Mouse (Mus musculus) erythroblast, embryonic 14.5 days (primary cell): Measurements from ENCODE around the gene Tcirg1. TPM values are rescaled to one million over a fixed set of nuclear protein-coding genes. Genes with fewer than 3 reads are reported as not detected.

Source experiments
- H3K27me3 ChIP-seq: 2 replicates; pipeline ENCODE4 v1.6.1; 2012; ENCODE audit warnings: inconsistent platforms; ENCODE audit not compliant: control insufficient read depth
- H3K36me3 ChIP-seq: 2 replicates; pipeline ENCODE4 v1.6.1; 2012; ENCODE audit warnings: mild to moderate bottlenecking, inconsistent platforms; ENCODE audit not compliant: control insufficient read depth
- H3K4me1 ChIP-seq: 2 replicates; pipeline ENCODE4 v1.6.1; 2012; ENCODE audit warnings: inconsistent platforms; ENCODE audit not compliant: control insufficient read depth
- H3K4me3 ChIP-seq: replicated peaks from 2 replicates; pipeline ENCODE3; 2012; ENCODE audit warnings: moderate library complexity, mild to moderate bottlenecking, inconsistent platforms
- H3K9me3 ChIP-seq: 2 replicates; pipeline ENCODE4 v1.6.1; 2012; ENCODE audit warnings: low read length, inconsistent platforms, mixed read lengths; ENCODE audit not compliant: control insufficient read depth
- GATA1 ChIP-seq: IDR thresholded peaks from 2 replicates; pipeline ENCODE4 v1.6.1; 2012; ENCODE audit warnings: low read length, inconsistent platforms, mixed read lengths
- TAL1 ChIP-seq: IDR thresholded peaks from 3 replicates; pipeline ENCODE4 v1.6.1; 2012; ENCODE audit warnings: low read length, inconsistent platforms, mixed read lengths
- polyA plus RNA-seq: library from polyadenylated mRNA; stranded (reverse); fragments of >175 nt; gene quantifications from 2 replicates; pipeline ENCODE4 v1.2.3, GENCODE M21; 2012

The Tcirg1 gene
- polyA plus RNA-seq, 1 experiment, result 1.2 TPM

DNA sequence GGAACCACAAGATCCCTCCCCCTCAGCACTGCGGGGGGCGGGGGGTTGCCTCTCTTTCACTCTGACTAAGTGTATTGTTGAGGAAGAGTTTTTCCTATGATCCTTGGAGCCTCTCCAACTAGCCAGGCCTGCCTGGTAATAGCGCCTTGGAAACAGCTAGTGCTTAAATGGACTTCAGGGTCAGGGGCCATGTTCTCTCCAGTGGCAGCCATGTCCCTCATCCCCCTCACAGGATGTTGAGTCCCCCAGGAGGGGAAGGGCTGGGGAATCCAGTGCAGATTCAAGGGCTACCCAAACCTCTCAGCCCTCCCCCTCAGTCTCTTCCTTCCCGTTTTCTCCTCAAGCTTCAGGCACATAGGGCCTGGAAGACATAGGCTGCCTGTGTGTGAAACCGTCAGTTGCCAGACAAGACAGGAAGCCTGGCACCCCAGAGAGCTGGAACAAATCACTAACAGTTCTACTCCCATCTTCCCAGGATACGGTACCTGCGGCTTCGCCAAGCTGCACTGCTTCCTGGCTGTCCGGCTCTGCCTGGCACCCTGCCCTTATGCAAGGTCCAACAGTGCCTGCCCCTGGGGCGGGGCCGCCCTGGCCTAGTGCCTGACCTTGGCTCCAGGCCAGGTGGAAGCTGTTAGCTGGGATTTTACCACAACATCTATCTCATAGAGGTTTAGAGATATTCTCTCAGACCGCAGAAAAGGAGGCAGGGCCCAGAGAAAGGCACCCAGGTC lies 22.4 kb upstream of the Tcirg1 start, which contains the start of gene Aldh3b1:
Gene Aldh3b1, minus strand, starts transcription at position 598 of the 731 bp plus-strand sequence.
- no peak within 1 kb of the TSS for H3K4me3 ChIP-seq
- no peak for TF ChIP-seq GATA1
- TF ChIP-seq TAL1, result no peak
- H3K27me3 ChIP-seq, result peaks cover 6% of the 10 kb centered on the region
- H3K9me3 ChIP-seq, result no peaks in the 10 kb centered on the region
- peaks cover 12% of the 10 kb centered on the region for H3K4me1 ChIP-seq
- H3K36me3 ChIP-seq, result no peaks in the 10 kb centered on the region

DNA sequence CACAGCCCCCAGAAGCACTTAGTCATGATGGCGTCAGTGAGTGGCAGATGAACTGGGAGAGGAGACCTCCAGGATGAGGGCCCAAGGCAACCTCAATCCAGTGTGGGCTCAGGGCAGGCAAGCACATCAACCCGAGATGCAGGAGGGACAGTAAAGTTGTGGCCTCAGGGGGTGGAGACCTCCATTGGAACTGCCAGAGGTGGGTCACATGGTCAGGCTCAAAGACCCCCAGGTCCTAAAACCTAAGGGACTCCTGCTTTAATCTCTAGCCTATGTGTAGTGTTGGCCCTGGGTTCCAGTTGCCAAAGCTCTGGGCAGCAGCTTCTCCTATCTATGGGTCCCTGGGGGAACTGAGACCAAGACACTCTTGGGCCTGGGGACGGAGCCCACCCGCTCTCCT lies 21.8 kb upstream of the Tcirg1 start:
- no peak for TF ChIP-seq GATA1
- TF ChIP-seq TAL1, result no peak
- Histone ChIP-seq H3K4me3 (no peak overlapping the region), H3K36me3 (no peaks in the 10 kb centered on the region), H3K27me3 (peaks cover 1% of the 10 kb centered on the region), H3K9me3 (no peaks in the 10 kb centered on the region), H3K4me1 (peaks cover 12% of the 10 kb centered on the region)

DNA sequence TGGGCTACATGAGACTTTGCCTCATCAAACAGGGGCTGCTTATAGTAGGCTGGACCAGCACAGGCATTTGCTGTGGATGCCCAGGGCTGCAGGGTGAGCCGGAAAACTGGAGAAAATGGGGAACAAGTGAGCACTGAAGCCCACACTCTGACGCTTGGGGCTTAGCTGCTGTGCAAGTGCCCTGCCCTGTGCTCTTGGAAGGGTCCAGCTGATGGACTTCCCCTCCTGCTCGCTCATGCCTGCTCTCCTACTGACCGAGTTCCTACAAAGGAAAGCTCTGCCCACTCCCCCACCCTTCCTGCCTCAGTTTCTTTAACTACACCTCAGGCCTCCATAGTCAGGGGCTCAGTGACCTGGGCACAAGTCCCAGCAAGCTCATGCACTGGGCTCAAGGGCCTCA lies 21.1 kb upstream of the Tcirg1 start:
- Histone ChIP-seq H3K4me1 (peaks cover 12% of the 10 kb centered on the region), H3K36me3 (no peaks in the 10 kb centered on the region), H3K27me3 (no peaks in the 10 kb centered on the region; the same call in 1 of the 2 replicates), H3K4me3 (no peak overlapping the region), H3K9me3 (no peaks in the 10 kb centered on the region)
- TF ChIP-seq TAL1 (no peak), GATA1 (no peak)

DNA sequence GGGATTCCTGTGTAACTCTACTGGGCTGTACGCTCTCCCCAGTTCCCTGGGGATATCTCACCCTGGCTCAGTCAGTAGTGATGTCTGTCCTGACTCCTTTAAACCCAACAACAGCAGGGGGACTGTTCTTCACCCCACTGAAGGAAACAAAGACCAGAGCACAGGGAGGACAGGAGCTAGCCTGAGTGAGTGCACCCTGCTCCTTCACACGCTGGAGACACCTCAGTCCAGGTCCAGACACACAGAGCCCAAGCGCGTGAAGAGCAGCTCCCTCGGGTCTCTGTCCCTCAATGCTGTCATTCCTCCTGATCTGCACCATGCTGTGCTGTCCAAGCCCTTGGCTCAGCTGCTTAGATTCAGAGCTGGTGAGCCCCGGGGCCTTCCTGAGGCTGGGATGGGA lies 19.8 kb upstream of the Tcirg1 start:
- H3K27me3 ChIP-seq, result no peaks in the 10 kb centered on the region; the same call in 1 of the 2 replicates
- no peaks in the 10 kb centered on the region for H3K9me3 ChIP-seq
- TF ChIP-seq GATA1, result no peak
- TF ChIP-seq TAL1, result no peak
- peaks cover 12% of the 10 kb centered on the region for H3K4me1 ChIP-seq
- H3K36me3 ChIP-seq, result no peaks in the 10 kb centered on the region
- no peak overlapping the region for H3K4me3 ChIP-seq

DNA sequence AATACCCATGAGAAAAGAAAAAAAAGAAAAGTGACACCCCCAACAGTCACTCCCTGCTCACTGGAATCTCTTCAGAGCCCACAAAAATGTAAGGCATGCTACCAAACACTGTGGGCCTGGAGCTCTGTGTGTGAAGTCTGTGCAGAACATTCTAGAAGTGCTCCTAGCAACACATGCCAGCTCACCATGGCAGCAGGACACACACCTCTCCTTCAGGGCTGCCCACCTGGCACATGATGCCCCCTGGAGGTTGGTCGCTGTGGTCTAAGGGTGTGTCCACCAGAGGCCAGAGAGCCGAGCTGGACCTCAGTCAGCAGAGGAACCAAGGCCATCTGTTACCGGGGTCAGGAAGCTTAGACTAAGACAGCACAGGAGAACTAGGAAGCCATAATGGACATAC lies 19.3 kb upstream of the Tcirg1 start:
- Histone ChIP-seq H3K4me3 (no peak overlapping the region), H3K27me3 (no peaks in the 10 kb centered on the region; the same call in 1 of the 2 replicates), H3K36me3 (no peaks in the 10 kb centered on the region), H3K4me1 (peaks cover 12% of the 10 kb centered on the region), H3K9me3 (no peaks in the 10 kb centered on the region)
- TF ChIP-seq TAL1 (no peak), GATA1 (no peak)

DNA sequence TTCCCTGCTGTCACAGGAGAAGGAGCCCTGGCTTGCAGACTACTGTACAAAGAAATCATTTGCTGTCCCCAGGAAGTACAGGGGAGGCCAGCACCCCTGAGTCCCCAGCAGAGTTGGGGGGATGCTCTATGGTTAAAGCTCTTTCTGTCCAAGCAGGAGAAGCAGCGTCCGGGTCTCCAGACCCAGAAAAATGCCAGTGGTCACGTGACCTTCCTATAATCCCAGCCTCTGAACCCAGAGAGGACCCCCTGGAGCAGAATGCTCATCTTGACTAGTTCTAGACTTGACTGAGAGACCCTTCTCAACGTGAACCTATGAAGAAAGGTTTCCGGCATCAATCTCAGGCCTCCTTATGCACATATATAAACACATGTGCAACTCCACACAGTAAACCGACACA lies 18.9 kb upstream of the Tcirg1 start:
- no peak overlapping the region for H3K4me3 ChIP-seq
- peaks cover 12% of the 10 kb centered on the region for H3K4me1 ChIP-seq
- no peaks in the 10 kb centered on the region for H3K36me3 ChIP-seq
- H3K9me3 ChIP-seq, result no peaks in the 10 kb centered on the region
- H3K27me3 ChIP-seq, result no peaks in the 10 kb centered on the region; the same call in 1 of the 2 replicates
- TF ChIP-seq GATA1 (no peak), TAL1 (no peak)

DNA sequence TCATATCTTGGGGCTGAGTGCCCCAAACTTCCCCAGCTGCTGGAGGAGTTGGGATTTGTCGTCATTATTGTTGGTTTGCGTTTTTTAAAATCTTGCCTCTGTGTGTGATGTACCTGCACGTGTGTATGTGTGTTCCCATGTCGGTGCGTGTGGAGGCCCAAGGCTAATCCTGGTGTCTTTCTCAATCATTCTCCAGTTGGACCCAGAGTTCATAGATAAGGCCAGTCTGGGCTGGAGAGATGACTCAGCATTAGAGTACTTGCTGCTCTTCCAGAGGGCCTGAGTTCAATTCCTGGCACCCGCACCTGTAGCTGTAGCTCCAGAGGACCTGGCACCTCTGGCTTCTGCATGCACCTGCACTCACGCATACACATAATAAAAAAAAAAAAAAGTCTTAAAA lies 17.9 kb upstream of the Tcirg1 start:
- Histone ChIP-seq H3K9me3 (no peaks in the 10 kb centered on the region), H3K27me3 (no peaks in the 10 kb centered on the region; the same call in 1 of the 2 replicates), H3K36me3 (no peaks in the 10 kb centered on the region), H3K4me1 (peaks cover 12% of the 10 kb centered on the region), H3K4me3 (no peak overlapping the region)
- TF ChIP-seq TAL1 (no peak), GATA1 (no peak)

DNA sequence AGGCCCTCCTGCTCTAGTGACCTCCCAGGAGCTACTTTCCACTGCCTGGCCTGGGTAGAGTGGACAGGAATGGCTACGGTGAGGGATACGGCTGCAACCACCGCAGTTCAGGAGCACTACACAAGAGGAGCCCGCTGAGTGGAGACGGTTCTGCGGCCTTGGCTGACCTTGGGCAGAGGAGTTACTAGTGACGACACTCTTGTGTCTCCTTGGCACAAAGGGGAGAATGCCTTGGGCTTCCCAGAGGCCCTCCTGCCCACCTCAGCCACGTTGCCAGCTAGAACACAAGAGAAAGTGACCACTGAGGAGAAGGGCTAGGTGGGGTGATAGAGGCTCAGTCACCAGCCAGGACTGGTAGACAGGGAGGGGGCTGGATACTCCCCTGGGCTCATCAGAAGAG lies 17.3 kb upstream of the Tcirg1 start:
- Histone ChIP-seq H3K9me3 (no peaks in the 10 kb centered on the region), H3K4me3 (no peak overlapping the region), H3K4me1 (peaks cover 11% of the 10 kb centered on the region), H3K36me3 (no peaks in the 10 kb centered on the region), H3K27me3 (no peaks in the 10 kb centered on the region; the same call in 1 of the 2 replicates)
- no peak for TF ChIP-seq TAL1
- no peak for TF ChIP-seq GATA1

DNA sequence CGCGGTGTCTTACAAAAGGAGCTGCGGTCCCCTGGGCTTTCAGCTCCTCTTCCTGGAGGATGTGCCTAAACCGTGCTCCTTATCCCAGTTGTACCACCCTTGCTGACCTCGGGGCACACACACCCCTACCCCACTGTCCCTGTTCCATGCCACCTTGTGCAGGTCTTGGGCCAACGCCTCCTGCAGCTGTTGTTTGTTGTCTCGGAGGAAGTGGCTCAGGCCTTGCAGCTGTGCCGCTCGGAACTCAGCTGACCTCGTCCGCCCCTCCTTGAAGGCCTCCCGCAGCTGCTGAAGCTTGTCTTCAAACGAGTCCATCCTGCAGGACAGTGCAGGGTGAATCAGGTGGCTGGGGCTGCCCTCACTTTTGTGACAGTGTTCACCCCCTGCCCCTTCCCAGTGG lies 16.7 kb upstream of the Tcirg1 start:
- H3K4me1 ChIP-seq, result peaks cover 11% of the 10 kb centered on the region
- no peak overlapping the region for H3K4me3 ChIP-seq
- no peaks in the 10 kb centered on the region for H3K36me3 ChIP-seq
- H3K27me3 ChIP-seq, result no peaks in the 10 kb centered on the region; the same call in 1 of the 2 replicates
- TF ChIP-seq TAL1 (no peak), GATA1 (no peak)
- H3K9me3 ChIP-seq, result no peaks in the 10 kb centered on the region
